Mouse (Mus musculus): ENCODE measurements around the gene Fam133b.

Fam133b gene

DNA sequence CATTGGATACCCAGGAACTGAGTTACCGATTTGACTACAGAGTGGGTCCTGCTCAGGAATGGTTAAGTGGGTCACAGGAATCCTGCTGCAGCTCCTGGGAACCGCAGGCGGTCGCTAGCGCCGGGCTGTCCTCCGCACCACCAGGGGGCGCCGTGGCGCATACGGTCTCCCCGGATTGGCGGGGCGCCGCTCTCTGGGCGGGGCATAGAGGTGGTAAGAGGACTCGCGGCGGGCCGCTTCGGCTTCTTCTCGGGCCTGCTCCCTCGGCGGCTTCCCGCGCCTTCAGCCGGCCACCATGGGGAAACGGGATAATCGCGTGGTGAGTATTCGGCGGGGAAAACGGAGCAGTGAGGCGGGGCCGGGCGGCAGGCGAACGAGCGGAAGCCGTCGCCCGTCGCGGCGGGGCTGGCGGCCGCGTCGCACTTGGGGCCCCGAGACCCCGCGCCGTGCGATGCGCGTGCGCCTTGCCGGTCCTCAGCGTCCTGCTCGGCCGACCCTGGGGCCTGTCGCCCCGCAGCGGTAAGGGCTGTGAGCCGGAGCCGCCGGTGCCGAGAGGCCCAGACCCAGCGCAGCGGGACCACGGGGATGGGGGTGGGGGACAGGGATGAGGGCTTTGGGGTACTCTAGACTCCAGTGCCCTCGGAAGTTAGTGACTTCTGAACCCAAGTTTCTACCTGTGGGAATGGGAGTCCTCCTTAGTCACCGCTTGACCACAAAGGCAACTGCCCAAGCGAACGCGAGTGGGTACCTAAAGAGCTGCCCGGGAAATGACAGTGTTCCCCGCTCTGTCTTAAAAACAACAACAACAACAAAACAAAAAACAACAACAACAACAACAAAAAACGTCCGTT is at the start of gene Fam133b:
Gene Fam133b (plus strand): TSS at position 205 of the 851 bp plus-strand sequence.
- DNase-seq, result peak; percentile 96 to 97

DNA sequence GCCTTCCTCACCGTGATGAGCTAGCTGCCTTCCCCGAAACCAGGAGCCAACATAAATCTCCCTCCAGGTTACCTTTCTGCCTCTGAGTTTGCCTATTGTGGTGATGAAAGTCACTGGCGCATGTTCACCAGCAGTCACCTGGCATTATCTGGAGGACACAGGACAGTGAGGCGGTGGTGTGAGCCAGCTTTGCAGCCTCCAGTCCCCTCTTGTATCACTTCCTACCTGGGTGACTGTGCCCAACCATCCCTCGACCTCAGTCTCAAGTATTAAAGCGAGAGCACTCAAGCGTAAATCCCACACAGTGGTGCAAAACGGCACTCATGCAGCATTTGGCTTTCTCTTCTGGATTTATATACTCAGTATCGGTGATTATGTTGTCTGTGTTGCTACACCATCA is 49.7 kb upstream of the Fam133b start:
- DNase-seq, result no peak

DNA sequence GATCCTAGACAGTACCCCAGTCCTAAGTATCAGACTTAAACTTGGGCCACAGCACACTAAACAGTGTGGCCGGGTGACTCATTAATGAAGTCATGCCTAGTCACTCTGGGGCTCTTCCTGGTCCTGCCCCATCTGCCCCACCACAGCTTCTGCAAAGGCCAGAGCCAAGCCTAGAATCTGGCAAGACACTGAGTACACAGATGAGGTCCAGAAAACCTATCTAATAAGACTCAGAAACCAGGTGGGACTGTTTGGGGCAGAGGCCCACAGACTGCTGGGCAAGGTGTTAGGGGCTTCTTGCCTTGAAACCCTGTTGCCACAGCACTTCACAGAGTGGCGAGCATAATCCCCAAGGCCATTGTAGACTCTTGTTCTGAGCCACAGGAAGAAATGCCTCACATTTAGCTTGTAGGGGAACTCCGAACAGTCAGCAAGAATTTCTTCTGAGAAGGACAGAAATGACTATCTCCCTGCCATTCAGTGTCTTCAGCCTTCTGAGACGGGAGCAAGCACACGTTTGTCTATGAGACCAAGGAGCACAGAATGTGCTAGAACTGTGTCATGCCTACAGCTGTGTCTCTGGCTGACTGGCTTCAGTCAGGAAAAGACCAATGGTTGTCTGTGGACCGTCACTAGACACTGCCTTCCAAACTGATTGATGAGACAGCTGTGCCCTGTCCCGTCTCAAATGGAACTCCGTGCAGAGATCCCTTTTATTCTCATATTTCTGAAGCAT is 49.0 kb upstream of the Fam133b start:
- DNase-seq, result no peak

- DNase-seq, result no peak
Observed at GRCm38 (mm10) chr5:3497505-3497925, 46.1 kb upstream of the Fam133b start.

GRCm38 (mm10) chr5:3500298-3500697 is 43.3 kb upstream of the Fam133b start:
- no peak for DNase-seq

- no peak for DNase-seq
Observed at GRCm38 (mm10) chr5:3500957-3501563, 42.6 kb upstream of the Fam133b start.

DNA sequence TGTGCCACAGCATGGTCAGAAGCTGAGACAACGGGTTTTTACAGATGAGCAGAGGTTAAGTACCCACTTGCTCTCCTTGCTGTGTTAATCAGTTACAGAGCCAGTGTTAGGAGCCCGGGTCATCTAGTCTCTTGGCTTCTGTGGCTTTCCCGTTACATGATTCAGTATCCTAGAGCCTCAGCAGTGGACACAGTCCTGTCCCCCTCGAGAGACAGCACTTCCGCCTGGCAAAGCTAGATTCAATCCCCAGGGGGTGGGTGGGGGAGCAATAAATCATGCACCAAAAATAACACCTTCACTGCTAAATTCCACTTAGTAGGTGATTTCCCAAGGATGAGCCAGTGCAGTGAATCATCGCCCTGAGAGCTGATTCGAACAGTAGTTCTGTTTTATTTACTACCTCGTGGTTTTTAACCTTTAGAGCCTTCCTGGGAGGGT is 42.0 kb upstream of the Fam133b start:
- no peak for DNase-seq

GRCm38 (mm10) chr5:3502610-3503350 is 40.9 kb upstream of the Fam133b start:
- no peak for DNase-seq

DNA sequence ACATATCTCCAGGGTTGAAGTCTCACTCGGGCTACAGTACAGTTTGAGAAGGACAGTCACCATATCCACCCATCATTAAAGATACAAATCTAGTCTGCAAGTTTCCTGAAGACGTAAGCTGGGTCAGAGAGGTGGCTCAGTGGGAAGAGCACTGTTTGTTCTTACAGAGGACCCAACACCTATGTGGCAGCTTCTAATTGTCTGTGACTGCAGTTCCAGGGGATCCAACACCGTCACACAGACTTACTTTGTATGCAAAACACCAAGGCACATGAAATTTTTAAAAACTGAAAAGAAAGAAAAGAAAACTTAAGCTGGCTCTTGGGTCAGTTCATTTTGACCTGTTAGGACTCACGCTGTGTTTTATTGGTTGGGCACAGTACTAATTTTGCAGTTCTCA is 40.3 kb upstream of the Fam133b start:
- DNase-seq, result no peak

DNA sequence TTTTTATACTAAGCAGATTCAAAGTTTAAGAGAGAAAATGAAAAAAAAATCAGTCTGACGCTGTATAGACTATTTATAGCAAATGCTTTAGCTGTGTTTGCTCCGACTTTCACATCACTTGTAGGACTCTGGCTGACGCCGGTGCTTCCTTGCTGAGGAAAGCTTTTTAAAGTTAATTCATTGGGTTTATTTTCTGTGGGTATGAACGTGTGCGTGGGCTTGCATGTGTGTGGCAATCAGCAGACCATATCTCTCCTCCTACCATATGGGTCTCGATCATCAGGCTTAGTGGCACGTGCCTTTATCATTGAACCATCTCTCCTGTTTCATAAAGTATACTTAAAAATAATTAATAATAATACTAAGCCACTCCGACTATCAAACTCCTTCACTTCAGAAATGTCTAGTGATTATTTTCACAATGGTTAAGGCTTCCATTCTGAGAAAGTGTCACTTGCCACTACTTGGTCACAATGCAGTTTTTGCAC is 39.8 kb upstream of the Fam133b start:
- DNase-seq, result no peak

DNA sequence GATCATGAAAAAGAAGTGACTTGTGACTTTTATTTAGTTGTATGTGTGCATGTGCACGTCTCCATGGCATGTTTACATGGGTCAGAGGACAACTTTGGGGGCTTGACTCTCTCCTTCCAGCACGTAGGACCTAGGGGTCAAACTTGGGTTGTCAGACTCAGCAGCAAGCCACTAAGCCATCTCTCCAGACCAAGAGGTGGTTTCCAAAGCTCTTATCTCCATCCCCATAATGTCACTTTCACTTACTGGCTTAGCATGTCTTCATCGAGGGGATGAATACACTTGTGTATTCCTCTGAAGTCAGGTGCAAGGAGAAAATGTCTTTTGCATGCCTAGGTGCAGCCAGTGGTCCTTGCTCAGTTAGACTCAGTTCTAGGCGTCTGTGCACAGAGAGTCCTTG is 39.2 kb upstream of the Fam133b start:
- no peak for DNase-seq

GRCm38 (mm10) chr5:3505553-3505952 is 38.1 kb upstream of the Fam133b start:
- no peak for DNase-seq

DNA sequence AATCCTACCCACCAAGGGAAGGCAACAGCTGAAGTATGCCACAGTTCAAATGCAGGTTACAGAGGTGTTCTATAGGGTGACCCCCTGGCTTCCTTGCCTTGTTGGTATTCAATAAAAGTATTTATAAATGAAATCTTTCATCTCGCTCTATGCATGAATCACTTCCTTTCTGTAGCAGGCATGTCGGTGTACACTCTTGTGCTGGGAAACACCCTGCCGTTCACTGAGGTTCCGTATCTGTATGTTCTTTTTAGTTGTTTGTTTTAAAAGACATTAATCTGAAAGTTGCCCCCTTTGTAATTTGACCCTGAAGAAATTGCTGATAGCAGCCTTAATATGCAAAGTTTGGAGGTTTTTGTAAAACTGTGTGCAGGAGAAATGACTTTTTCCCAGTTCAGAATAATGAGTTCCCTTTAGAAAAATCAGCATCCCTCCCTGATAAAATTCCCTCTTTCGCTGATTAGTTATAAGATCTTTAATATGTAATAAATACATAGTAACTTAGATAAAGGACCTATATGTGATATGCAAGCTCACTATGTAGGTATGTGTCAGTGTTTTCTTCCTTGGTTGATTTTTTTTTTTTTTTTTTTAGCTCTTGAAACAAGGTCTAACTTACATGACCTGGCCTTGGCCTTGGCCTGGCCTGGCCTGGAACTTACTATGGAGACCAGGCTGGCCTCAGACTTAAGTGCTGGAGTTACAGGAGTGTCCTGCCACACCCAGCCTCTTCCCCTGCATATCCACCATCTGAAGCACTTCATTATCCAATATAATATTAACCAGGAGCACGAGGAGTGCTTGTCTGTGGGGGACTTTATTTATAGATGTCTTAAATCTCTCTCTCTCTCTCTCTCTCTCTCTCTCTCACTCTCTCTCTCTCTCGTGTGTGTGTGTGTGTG is 34.9 kb upstream of the Fam133b start:
- no peak for DNase-seq

GRCm38 (mm10) chr5:3509503-3509902 is 34.1 kb upstream of the Fam133b start:
- no peak for DNase-seq

DNA sequence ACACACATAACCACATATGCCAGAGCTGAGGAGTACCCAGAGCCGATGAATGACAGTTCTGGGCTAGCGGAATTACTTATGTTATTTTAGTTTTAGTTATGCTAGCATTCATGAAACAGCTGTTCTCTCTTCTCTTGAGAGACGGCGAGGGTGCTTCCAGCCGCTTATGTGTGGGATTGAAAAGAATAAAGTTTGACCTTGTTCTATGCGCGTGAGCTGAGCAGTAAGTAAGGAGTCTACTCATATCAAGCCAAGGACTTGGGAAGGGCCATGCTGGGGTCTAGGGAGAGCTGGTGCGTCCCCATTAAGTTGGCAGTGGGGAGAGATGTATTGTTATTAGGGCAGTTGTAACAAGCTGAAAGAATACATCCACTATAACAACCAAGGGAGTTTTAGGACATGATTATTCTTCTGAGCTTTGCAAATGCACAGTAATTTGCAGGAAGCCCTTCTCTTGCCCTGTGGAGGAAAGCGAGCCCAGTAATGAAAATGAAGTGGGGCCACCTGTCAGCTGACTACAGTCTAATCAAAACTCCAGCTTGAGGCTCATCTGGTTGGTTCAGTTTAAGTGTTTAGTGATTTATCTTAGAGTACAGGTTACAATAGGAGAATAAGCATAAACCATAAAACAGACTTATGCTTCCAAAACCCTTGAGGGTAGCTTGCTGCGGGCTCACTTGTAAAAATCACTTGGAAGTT is 32.4 kb upstream of the Fam133b start:
- DNase-seq, result no peak

GRCm38 (mm10) chr5:3512584-3512983 is 31.0 kb upstream of the Fam133b start:
- no peak for DNase-seq

DNA sequence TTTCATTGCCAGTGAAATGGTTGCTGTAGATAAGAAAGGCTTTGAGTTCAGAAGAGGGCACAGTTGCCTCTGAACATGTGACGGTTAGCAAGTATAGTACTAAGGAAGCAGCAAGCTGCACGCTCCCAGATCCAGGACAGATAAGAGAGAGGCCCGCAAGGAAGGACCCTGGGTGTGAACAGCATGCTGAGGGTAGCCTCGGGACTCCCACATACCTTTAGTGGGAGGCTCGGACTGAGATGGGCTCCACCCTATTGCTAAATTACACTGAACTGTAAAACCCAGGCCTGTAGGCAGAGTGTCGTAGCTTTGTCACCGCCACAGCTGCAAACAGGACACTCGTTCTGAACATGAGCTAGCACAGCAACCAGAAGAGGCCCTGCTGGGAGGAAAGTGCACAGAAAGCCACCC is 28.7 kb upstream of the Fam133b start:
- DNase-seq, result no peak

DNA sequence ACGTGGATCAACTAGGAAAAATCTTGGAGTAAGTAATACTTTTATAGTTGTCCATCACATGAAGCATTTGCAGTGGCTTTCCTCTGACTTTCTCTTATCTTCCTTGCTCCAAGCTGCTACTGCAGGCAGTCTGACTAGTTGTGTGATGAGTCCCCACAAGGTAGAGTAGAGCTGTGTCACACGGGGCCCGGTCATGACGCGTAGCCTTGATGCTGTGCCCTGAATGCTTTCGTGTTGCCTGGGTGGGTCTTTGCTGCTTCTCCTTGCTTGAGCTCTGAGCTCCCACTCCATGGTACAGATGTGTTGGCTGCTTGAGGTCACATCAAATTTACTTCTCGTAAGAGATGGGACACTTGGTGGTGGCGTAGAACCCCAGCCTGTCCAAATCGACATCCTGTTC is 28.2 kb upstream of the Fam133b start:
- no peak for DNase-seq

DNA sequence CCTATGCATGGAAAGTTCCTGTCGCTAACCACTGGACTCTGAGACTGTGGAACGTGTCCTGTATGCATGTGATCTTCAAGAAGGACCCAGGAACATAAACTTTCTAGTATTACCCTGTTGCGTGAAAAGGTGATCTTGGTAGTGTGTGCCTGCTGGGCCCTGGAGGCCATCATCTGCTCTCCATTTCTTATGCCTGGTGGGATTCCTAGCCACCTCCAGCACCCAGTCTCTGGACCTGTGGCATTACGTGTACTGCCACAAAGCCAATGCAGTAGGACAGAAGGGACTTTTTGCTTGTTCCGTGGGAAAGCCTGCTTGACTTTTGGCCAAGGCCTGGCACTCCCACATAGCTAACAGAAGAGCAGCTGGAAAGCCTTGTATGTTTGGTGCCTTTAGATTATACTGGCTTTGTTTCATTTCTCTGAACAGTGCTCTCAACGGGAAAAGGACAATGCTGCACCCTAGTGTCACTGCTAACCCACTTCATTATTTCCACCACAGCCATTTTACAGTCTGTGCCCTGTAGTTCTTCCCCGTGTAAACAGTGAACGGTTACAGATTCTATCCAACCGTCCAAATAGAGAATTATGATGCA is 27.1 kb upstream of the Fam133b start:
- no peak for DNase-seq
